Mouse (Mus musculus) MEL (cell line): ENCODE results near the gene Rgs19. TPM values are rescaled to one million over a fixed set of nuclear protein-coding genes. Genes with fewer than 3 reads are reported as not detected.

Experiments used
- DNase-seq: peaks from one replicate; pipeline ENCODE4 v3.0.0; 2011; ENCODE audit warnings: low read depth, low spot score
- H3K27ac ChIP-seq: 2 replicates; pipeline ENCODE4 v1.5.1; 2012; ENCODE audit warnings: low read depth, mild to moderate bottlenecking, control low read depth, low read length, moderate library complexity; ENCODE audit not compliant: control insufficient read depth
- H3K27me3 ChIP-seq, 2 experiments: fragments of 150-350 bp in 1 of 2; sonication (generic) in 1 of 2; 2 replicates each; pipeline ENCODE4 v1.6.1; 2012; ENCODE audit warnings: low read length in 2 of 2, mild to moderate bottlenecking in 2 of 2, improper control_type of control experiment in 1 of 2, moderate library complexity in 1 of 2; ENCODE audit not compliant: insufficient read depth in 2 of 2, control insufficient read depth in 1 of 2
- H3K36me3 ChIP-seq, 2 experiments: 2 replicates each; pipeline ENCODE4 v1.6.1; 2012 to 2014; ENCODE audit warnings: low read length in 2 of 2, improper control_type of control experiment in 1 of 2, inconsistent platforms in 1 of 2, mild to moderate bottlenecking in 1 of 2; ENCODE audit not compliant: insufficient read depth in 2 of 2, control insufficient read depth in 1 of 2
- H3K4me1 ChIP-seq, 2 experiments: fragments of 150-350 bp in 1 of 2; sonication (generic) in 1 of 2; 2 replicates each; pipeline ENCODE4 v1.6.1; 2012; ENCODE audit warnings: low read length in 2 of 2, improper control_type of control experiment in 1 of 2, mild to moderate bottlenecking in 1 of 2; ENCODE audit not compliant: insufficient read depth in 2 of 2, control insufficient read depth in 1 of 2
- H3K4me3 ChIP-seq, 2 experiments: fragments of 150-350 bp in 1 of 2; sonication (generic) in 1 of 2; 2 replicates each; pipeline ENCODE4 v1.5.1; 2012; ENCODE audit warnings: low read depth in 2 of 2, low read length in 2 of 2, mild to moderate bottlenecking in 2 of 2, moderate library complexity in 2 of 2, control low read depth in 1 of 2, improper control_type of control experiment in 1 of 2; ENCODE audit not compliant: control insufficient read depth in 1 of 2, insufficient read depth in 1 of 2
- H3K79me2 ChIP-seq: 2 replicates; pipeline ENCODE4 v1.6.1; 2012; ENCODE audit warnings: mild to moderate bottlenecking, low read length, moderate library complexity; ENCODE audit not compliant: control insufficient read depth, poor library complexity, insufficient read depth
- H3K9ac ChIP-seq: 2 replicates; pipeline ENCODE4 v1.6.1; 2012; ENCODE audit warnings: low read depth, mild to moderate bottlenecking, control low read depth, low read length, moderate library complexity; ENCODE audit not compliant: control insufficient read depth, poor library complexity, severe bottlenecking
- H3K9me3 ChIP-seq: fragments of 150-350 bp; sonication (generic); replicated peaks from 2 replicates; pipeline ENCODE4 v1.6.1; 2012; ENCODE audit warnings: mild to moderate bottlenecking, low read length, improper control_type of control experiment, moderate library complexity; ENCODE audit not compliant: insufficient read depth
- BHLHE40 ChIP-seq: IDR thresholded peaks from 2 replicates; pipeline ENCODE4 v1.6.1; 2012; ENCODE audit warnings: low read depth, mild to moderate bottlenecking, inconsistent platforms, low read length, improper control_type of control experiment, borderline replicate concordance
- CTCF ChIP-seq, 3 experiments: IDR thresholded peaks in 2 of 3; conservative IDR thresholded peaks in 1 of 3; 2 replicates each; pipeline ENCODE4 v1.5.1; 2011 to 2012; ENCODE audit warnings: low read length in 3 of 3, low read depth in 2 of 3, mild to moderate bottlenecking in 2 of 3, improper control_type of control experiment in 1 of 3, inconsistent platforms in 1 of 3, mixed read lengths in 1 of 3, moderate library complexity in 1 of 3; ENCODE audit not compliant: control insufficient read depth in 1 of 3, insufficient read depth in 1 of 3, poor library complexity in 1 of 3, severe bottlenecking in 1 of 3
- ELF1 ChIP-seq: IDR thresholded peaks from 2 replicates; pipeline ENCODE4 v1.6.1; 2014; ENCODE audit warnings: low read depth, mild to moderate bottlenecking, inconsistent platforms, low read length, improper control_type of control experiment, moderate library complexity
- ETS1 ChIP-seq: IDR thresholded peaks from 2 replicates; pipeline ENCODE4 v1.6.1; 2012; ENCODE audit warnings: low read depth, mild to moderate bottlenecking, inconsistent platforms, low read length, improper control_type of control experiment, moderate library complexity
- GABPA ChIP-seq: IDR thresholded peaks from 2 replicates; pipeline ENCODE4 v1.6.1; 2012; ENCODE audit warnings: low read depth, mild to moderate bottlenecking, inconsistent platforms, low read length, improper control_type of control experiment, moderate library complexity
- MAFK ChIP-seq: IDR thresholded peaks from 2 replicates; pipeline ENCODE4 v1.6.1; 2011; ENCODE audit warnings: low read depth, mild to moderate bottlenecking, low read length, improper control_type of control experiment, borderline replicate concordance
- MAZ ChIP-seq: IDR thresholded peaks from 2 replicates; pipeline ENCODE4 v1.6.1; 2012; ENCODE audit warnings: low read depth, mild to moderate bottlenecking, inconsistent platforms, low read length, improper control_type of control experiment
- MXI1 ChIP-seq: IDR thresholded peaks from 2 replicates; pipeline ENCODE4 v1.6.1; 2011; ENCODE audit warnings: mild to moderate bottlenecking, low read depth, low read length, improper control_type of control experiment
- MYB ChIP-seq: IDR thresholded peaks from 2 replicates; pipeline ENCODE4 v1.6.1; 2011; ENCODE audit warnings: mild to moderate bottlenecking, low read depth, low read length, improper control_type of control experiment
- MYC ChIP-seq: IDR thresholded peaks from 2 replicates; pipeline ENCODE4 v1.6.1; 2011; ENCODE audit warnings: low read depth, mild to moderate bottlenecking, low read length, improper control_type of control experiment, moderate library complexity
- POLR2AphosphoS2 ChIP-seq: IDR thresholded peaks from 2 replicates; pipeline ENCODE4 v1.6.1; 2011; ENCODE audit warnings: low read length, improper control_type of control experiment
- POLR2AphosphoS5 ChIP-seq: IDR thresholded peaks from 2 replicates; pipeline ENCODE4 v1.6.1; 2012; ENCODE audit warnings: low read depth, borderline replicate concordance, mild to moderate bottlenecking, inconsistent platforms, low read length, moderate library complexity, mixed read lengths
- RCOR1 ChIP-seq: IDR thresholded peaks from 2 replicates; pipeline ENCODE4 v1.6.1; 2012; ENCODE audit warnings: low read depth, mild to moderate bottlenecking, inconsistent platforms, low read length, improper control_type of control experiment
- TBP ChIP-seq: IDR thresholded peaks from 2 replicates; pipeline ENCODE4 v1.8.0; 2011; ENCODE audit warnings: low read depth, low read length, improper control_type of control experiment
- ZC3H11A ChIP-seq: IDR thresholded peaks from 2 replicates; pipeline ENCODE4 v1.6.1; 2012; ENCODE audit warnings: low read depth, mild to moderate bottlenecking, inconsistent platforms, low read length, improper control_type of control experiment
- ZMIZ1 ChIP-seq: IDR thresholded peaks from 2 replicates; pipeline ENCODE4 v1.6.1; 2012; ENCODE audit warnings: low read depth, mild to moderate bottlenecking, inconsistent platforms, low read length, improper control_type of control experiment, moderate library complexity
- ZNF384 ChIP-seq: IDR thresholded peaks from 2 replicates; pipeline ENCODE4 v1.6.1; 2012; ENCODE audit warnings: low read depth, mild to moderate bottlenecking, inconsistent platforms, low read length, improper control_type of control experiment
- polyA plus RNA-seq, 2 experiments: library from polyadenylated mRNA; stranded (reverse) in 1 of 2; unstranded in 1 of 2; fragments of >175 nt in 1 of 2; fragments of >200 nt in 1 of 2; gene quantifications; 2 replicates each; pipeline versions ENCODE4 v1.2.1 to v1.2.4; 2012; ENCODE audit warnings: low replicate concordance in 2 of 2, low read depth in 1 of 2; ENCODE audit not compliant: insufficient read length in 2 of 2, insufficient read depth in 1 of 2, missing spikeins in 1 of 2
- total RNA-seq: library from RNA; depleted of rRNA; stranded (reverse); fragments of 300-350 nt; gene quantifications from 2 replicates; pipeline ENCODE4 v1.2.3, GENCODE M21; 2012

The Rgs19 gene
- total and polyA plus RNA-seq, 3 experiments = 46.2 to 157 TPM; not detected in 1

- H3K36me3 ChIP-seq = peaks cover 0 to 4% of the 10 kb centered on the region in 2 experiments; a peak in 2 of 4 replicates
- peak; percentile 48 for DNase-seq
- TF ChIP-seq ELF1 = no peak
- TF ChIP-seq GABPA = no peak
- TF ChIP-seq RCOR1 = 0 out of 2 replicates have a peak, but pooled peaks have one; percentile 37
- TF ChIP-seq CTCF (IDR thresholded peaks at IDR 0.05 in 2 of 3, conservative IDR thresholded peaks at IDR 0.05 in 1 of 3; ENCODE audit: control insufficient read depth in 1 of 3, insufficient read depth in 1 of 3, low read depth in 2 of 3, low read length in 3 of 3, poor library complexity in 1 of 3, severe bottlenecking in 1 of 3) = peak in 1 of 3 experiments; percentile 47; a peak in 1 of 6 replicates
- peaks cover 0 to 12% of the 10 kb centered on the region in 2 experiments; a peak in 2 of 4 replicates for H3K4me1 ChIP-seq
- no peaks in the 10 kb centered on the region for H3K79me2 ChIP-seq
- no peak overlapping the region for H3K4me3 ChIP-seq
- no peaks in the 10 kb centered on the region for H3K27me3 ChIP-seq
- H3K27ac ChIP-seq = no peak overlapping the region
- no peak overlapping the region for H3K9ac ChIP-seq
- no peaks in the 10 kb centered on the region for H3K9me3 ChIP-seq
Measured at GRCm38 (mm10) chr2:181658930-181659555, 34.7 kb downstream of the Rgs19 start.

- no peaks in the 10 kb centered on the region for H3K79me2 ChIP-seq
- H3K27me3 ChIP-seq = no peaks in the 10 kb centered on the region
- H3K4me3 ChIP-seq = no peak overlapping the region
- no peak for DNase-seq
- H3K36me3 ChIP-seq = peaks cover 0 to 4% of the 10 kb centered on the region in 2 experiments; a peak in 2 of 4 replicates
- H3K27ac ChIP-seq = no peak overlapping the region
- H3K4me1 ChIP-seq = peaks cover 0 to 8% of the 10 kb centered on the region in 2 experiments; a peak in 2 of 4 replicates
- H3K9ac ChIP-seq = no peak overlapping the region
- no peaks in the 10 kb centered on the region for H3K9me3 ChIP-seq
- TF ChIP-seq MAZ = no peak
- TF ChIP-seq ZNF384 = no peak
- no peak for TF ChIP-seq BHLHE40
- TF ChIP-seq MYB = no peak
- TF ChIP-seq MYC = no peak
- no peak for TF ChIP-seq ZC3H11A
- TF ChIP-seq TBP = no peak
- TF ChIP-seq POLR2AphosphoS5 = no peak
- no peak for TF ChIP-seq POLR2AphosphoS2
- TF ChIP-seq MXI1 = no peak
- TF ChIP-seq MAFK = no peak
- no peak for TF ChIP-seq ETS1
- no peak for TF ChIP-seq ZMIZ1
Measured at GRCm38 (mm10) chr2:181658528-181658927, 35.2 kb downstream of the Rgs19 start.
